Mouse (Mus musculus): Measurements from ENCODE around the gene Mtss1l. TPM values are rescaled to one million over a fixed set of nuclear protein-coding genes. Genes with fewer than 3 reads are reported as not detected.
A peak's percentile ranks its signal among the peaks of the same experiment; 100 is the strongest.

Mtss1l gene
- total and polyA plus RNA-seq, 2 experiments from 2014 or later, result 37.7 to 101 TPM

DNA sequence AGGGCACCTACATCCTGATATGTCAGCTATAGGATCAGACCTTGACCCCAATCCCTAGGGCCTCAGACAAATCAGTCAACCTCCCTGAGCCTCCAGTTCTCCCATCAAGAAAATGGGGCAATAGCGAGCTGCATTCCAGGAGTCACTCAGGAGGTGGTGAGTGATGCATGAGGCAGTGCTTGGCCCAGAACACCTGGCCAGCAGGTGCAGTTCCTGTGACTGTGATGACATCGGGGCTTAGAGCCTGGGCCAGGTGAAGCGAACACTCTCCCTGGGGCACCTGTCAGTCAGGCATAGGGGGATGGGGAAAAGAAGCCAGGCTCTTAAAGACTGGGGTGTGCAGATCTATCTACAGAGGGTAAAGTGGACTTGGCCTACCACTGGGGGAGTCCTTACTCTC is 3.2 kb downstream of the Mtss1l start:
- H3K36me3 ChIP-seq (ENCODE audit: insufficient read depth, low read length), result peaks cover 34% of the 10 kb centered on the region
- peaks cover 30% of the 10 kb centered on the region for H3K4me1 ChIP-seq (ENCODE audit: insufficient read depth, low read length)
- no peaks in the 10 kb centered on the region for H3K27me3 ChIP-seq (ENCODE audit: insufficient read depth, low read length)
- no peak overlapping the region for H3K4me3 ChIP-seq (ENCODE audit: low read depth, low read length)
- WGBS, result 75% methylated on average over 3 of the region's 3 CpGs
- H3K9ac ChIP-seq (replicated peaks; ENCODE audit: low read length, poor library complexity, severe bottlenecking), result peak overlapping the region; percentile 39
- no peak; the same call in 1 of the 2 replicates for TF ChIP-seq CTCF (IDR thresholded peaks at IDR 0.05)
- ATAC-seq (ENCODE audit: low FRiP score) (no peak), DNase-seq (ENCODE audit: low spot score) (no peak)
- H3K4me2 ChIP-seq (ENCODE audit: low read depth, low read length, poor library complexity, severe bottlenecking), result peak overlapping the region; percentile 88
- H3K27ac ChIP-seq (ENCODE audit: low read depth, low read length), result peak overlapping the region; percentile 74
- no peaks in the 10 kb centered on the region for H3K9me3 ChIP-seq (ENCODE audit: low read length)

DNA sequence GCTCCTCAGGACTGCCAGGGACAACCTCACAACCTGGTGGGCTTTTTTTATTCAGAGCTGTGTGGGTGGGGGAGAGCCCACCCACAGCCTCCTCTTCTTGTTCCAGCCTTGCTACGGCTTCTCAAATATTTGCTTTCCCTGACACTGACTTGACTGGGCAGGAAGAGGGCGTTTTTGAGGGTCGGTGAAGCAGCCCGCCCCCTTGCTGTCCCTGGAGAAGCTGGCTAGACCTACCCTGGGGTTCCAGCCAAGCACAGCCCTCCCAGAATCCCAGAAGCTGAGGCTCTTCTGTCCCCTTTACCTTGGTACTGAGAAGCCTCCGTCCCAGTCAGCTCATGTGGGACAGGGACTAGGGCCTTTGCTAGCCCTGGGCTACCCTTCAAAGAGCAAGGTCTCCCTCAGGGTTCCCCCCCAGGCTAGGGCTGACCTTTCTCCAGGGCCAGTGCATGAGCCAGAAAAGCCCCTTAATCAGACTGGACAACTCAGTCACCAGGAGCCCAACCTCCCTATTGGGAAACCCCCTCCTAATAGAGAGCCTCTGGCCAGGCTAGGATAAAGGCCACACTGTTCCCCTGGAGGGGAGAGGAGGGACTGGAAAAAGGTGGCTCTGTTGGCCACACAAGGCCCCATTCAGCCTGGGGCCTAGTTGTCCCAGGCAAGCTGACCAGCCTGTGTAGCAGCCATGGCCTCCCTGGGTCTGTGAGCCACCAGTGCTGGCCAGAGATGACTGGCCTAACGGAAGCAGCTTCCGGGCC is 4.0 kb downstream of the Mtss1l start:
- peak overlapping the region; percentile 88 for H3K4me2 ChIP-seq (ENCODE audit: low read depth, low read length, poor library complexity, severe bottlenecking)
- H3K27me3 ChIP-seq (ENCODE audit: insufficient read depth, low read length), result no peaks in the 10 kb centered on the region
- no peak overlapping the region for H3K4me3 ChIP-seq (ENCODE audit: low read depth, low read length)
- peak; percentile 14; the same call in 1 of the 2 replicates for ATAC-seq (ENCODE audit: low FRiP score)
- 38% methylated on average over 7 of the region's 7 CpGs for WGBS
- TF ChIP-seq CTCF (IDR thresholded peaks at IDR 0.05), result no peak; the same call in 1 of the 2 replicates
- peak; percentile 75 for DNase-seq (ENCODE audit: low spot score)
- peak overlapping the region; percentile 39; the same call in 1 of the 2 replicates for H3K9ac ChIP-seq (replicated peaks; ENCODE audit: low read length, poor library complexity, severe bottlenecking)
- H3K36me3 ChIP-seq (ENCODE audit: insufficient read depth, low read length), result peaks cover 42% of the 10 kb centered on the region
- H3K9me3 ChIP-seq (ENCODE audit: low read length), result no peaks in the 10 kb centered on the region
- peaks cover 22% of the 10 kb centered on the region for H3K4me1 ChIP-seq (ENCODE audit: insufficient read depth, low read length)
- peak overlapping the region; percentile 74 for H3K27ac ChIP-seq (ENCODE audit: low read depth, low read length)

DNA sequence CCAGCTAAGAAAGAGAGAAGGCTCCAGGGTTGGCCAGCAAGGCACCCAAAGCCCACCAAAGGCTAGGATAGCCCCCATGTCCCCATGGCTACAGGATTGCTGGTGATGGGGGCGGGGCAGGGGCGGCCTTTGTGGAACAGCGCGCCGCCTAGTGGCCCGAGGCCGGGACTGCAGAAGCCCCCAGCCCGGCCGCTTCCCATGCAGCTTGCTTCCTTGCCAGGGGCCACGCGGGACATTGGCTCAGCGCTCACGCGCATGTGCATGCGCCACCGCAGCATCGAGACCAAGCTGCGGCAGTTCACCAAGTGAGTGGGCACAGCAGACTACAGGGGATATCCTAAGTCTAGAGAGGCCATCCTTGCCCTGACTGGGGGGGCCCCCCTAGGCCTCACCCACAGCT is 5.6 kb downstream of the Mtss1l start:
- H3K4me1 ChIP-seq (ENCODE audit: insufficient read depth, low read length), result peaks cover 16% of the 10 kb centered on the region
- H3K9ac ChIP-seq (replicated peaks; ENCODE audit: low read length, poor library complexity, severe bottlenecking), result 0 out of 2 replicates have a peak overlapping the region, but pooled peaks have one; percentile 24
- ATAC-seq (ENCODE audit: low FRiP score), result peak; percentile 33
- WGBS, result 5% methylated on average over 18 of the region's 18 CpGs
- H3K27ac ChIP-seq (ENCODE audit: low read depth, low read length), result no peak overlapping the region
- no peak overlapping the region for H3K4me2 ChIP-seq (ENCODE audit: low read depth, low read length, poor library complexity, severe bottlenecking)
- peaks cover 58% of the 10 kb centered on the region for H3K36me3 ChIP-seq (ENCODE audit: insufficient read depth, low read length)
- DNase-seq (ENCODE audit: low spot score), result peak; percentile 84
- peak; percentile 89 for TF ChIP-seq CTCF (IDR thresholded peaks at IDR 0.05)
- no peak overlapping the region for H3K4me3 ChIP-seq (ENCODE audit: low read depth, low read length)
- no peaks in the 10 kb centered on the region for H3K27me3 ChIP-seq (ENCODE audit: insufficient read depth, low read length)
- H3K9me3 ChIP-seq (ENCODE audit: low read length), result no peaks in the 10 kb centered on the region

GRCm38 (mm10) chr8:110731346-110731859 is 10.1 kb downstream of the Mtss1l start:
- TF ChIP-seq CTCF (IDR thresholded peaks at IDR 0.05), result no peak
- Histone ChIP-seq H3K4me1 (ENCODE audit: insufficient read depth, low read length) (no peaks in the 10 kb centered on the region), H3K36me3 (ENCODE audit: insufficient read depth, low read length) (peaks cover 67% of the 10 kb centered on the region), H3K4me2 (ENCODE audit: low read depth, low read length, poor library complexity, severe bottlenecking) (no peak overlapping the region), H3K9ac (replicated peaks; ENCODE audit: low read length, poor library complexity, severe bottlenecking) (no peak overlapping the region), H3K4me3 (ENCODE audit: low read depth, low read length) (no peak overlapping the region), H3K27me3 (ENCODE audit: insufficient read depth, low read length) (no peaks in the 10 kb centered on the region), H3K27ac (ENCODE audit: low read depth, low read length) (no peak overlapping the region), H3K9me3 (ENCODE audit: low read length) (no peaks in the 10 kb centered on the region)
- DNase-seq (ENCODE audit: low spot score) (no peak), ATAC-seq (ENCODE audit: low FRiP score) (no peak)
- 95% methylated on average over 8 of the region's 8 CpGs for WGBS

- ATAC-seq (ENCODE audit: low FRiP score) (no peak), DNase-seq (ENCODE audit: low spot score) (no peak)
- Histone ChIP-seq H3K9ac (replicated peaks; ENCODE audit: low read length, poor library complexity, severe bottlenecking) (no peak overlapping the region), H3K9me3 (ENCODE audit: low read length) (no peaks in the 10 kb centered on the region), H3K4me2 (ENCODE audit: low read depth, low read length, poor library complexity, severe bottlenecking) (no peak overlapping the region), H3K4me1 (ENCODE audit: insufficient read depth, low read length) (no peaks in the 10 kb centered on the region), H3K27me3 (ENCODE audit: insufficient read depth, low read length) (no peaks in the 10 kb centered on the region), H3K27ac (ENCODE audit: low read depth, low read length) (no peak overlapping the region), H3K36me3 (ENCODE audit: insufficient read depth, low read length) (peaks cover 71% of the 10 kb centered on the region), H3K4me3 (ENCODE audit: low read depth, low read length) (no peak overlapping the region)
- TF ChIP-seq CTCF (IDR thresholded peaks at IDR 0.05), result no peak
- 88% methylated on average over 8 of the region's 8 CpGs for WGBS
Observed at GRCm38 (mm10) chr8:110733036-110733435, 11.8 kb downstream of the Mtss1l start.

DNA sequence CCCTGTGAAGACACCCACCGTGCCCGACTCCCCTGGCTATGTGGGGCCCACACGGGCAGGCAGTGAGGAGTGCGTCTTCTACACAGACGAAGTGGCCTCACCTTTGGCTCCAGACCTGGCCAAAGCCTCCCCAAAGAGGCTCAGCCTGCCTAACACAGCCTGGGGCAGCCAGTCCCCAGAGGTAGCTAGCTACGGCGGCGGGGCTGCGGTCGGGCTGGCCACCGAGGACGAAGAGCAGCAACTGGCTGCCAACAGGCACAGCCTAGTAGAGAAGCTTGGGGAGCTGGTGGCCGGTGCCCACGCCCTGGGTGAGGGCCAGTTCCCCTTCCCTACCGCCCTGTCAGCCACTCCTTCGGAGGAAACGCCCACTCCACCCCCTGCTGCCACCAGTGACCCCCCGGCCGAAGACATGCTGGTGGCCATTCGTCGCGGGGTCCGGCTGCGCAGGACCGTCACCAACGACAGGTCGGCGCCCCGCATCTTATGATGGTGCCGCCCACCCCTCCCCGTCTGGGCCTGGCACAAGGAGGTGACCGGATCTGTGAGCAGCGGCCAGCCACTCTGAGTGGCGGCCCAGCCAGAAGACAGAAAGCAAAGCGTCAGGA is 17.4 kb downstream of the Mtss1l start:
- ATAC-seq (ENCODE audit: low FRiP score) (no peak), DNase-seq (ENCODE audit: low spot score) (no peak)
- TF ChIP-seq CTCF (IDR thresholded peaks at IDR 0.05), result no peak
- 88% methylated on average over 35 of the region's 35 CpGs for WGBS
- no peak overlapping the region for H3K4me3 ChIP-seq (ENCODE audit: low read depth, low read length)
- peaks cover 53% of the 10 kb centered on the region for H3K36me3 ChIP-seq (ENCODE audit: insufficient read depth, low read length)
- H3K4me2 ChIP-seq (ENCODE audit: low read depth, low read length, poor library complexity, severe bottlenecking), result no peak overlapping the region
- no peak overlapping the region for H3K9ac ChIP-seq (replicated peaks; ENCODE audit: low read length, poor library complexity, severe bottlenecking)
- H3K27me3 ChIP-seq (ENCODE audit: insufficient read depth, low read length), result no peaks in the 10 kb centered on the region
- H3K9me3 ChIP-seq (ENCODE audit: low read length), result no peaks in the 10 kb centered on the region
- H3K27ac ChIP-seq (ENCODE audit: low read depth, low read length), result no peak overlapping the region
- no peaks in the 10 kb centered on the region for H3K4me1 ChIP-seq (ENCODE audit: insufficient read depth, low read length)

Data from midbrain, postnatal 0 days (tissue).